In genomic region chr12:86932575-86932952, GRCm38 (mm10) we compare ENCODE assay signal across 11 mouse cellular contexts. TPM values are rescaled to one million over a fixed set of nuclear protein-coding genes. Genes with fewer than 3 reads are reported as not detected.
DNase-seq lines count a peak whose midpoint lies in the region; TF ChIP-seq lines count a peak whose summit lies in the region.
"Had no signal": no experiment of that assay in that cellular context is flagged by ENCODE, and none has a peak within 500 bp of the region (broad histone marks: within the 10 kb centered on the region; RNA-seq: fewer than 3 reads in every experiment).

No protein-coding gene starts in this region.

- no peak for TF ChIP-seq CTCF in spleen, adult 2 months (IDR thresholded peaks at IDR 0.05; ENCODE audit: extremely low read depth, insufficient read depth, insufficient read length, insufficient replicate concordance)

- no peaks in the 10 kb centered on the region for H3K4me1 ChIP-seq in spleen, adult 2 months (ENCODE audit: control insufficient read depth, insufficient read depth, insufficient read length)

- no peaks in the 10 kb centered on the region for H3K27me3 ChIP-seq in spleen, adult 2 months (ENCODE audit: control insufficient read depth, insufficient read depth, low read length)
- H3K27me3 ChIP-seq: hindbrain, embryonic 13.5 days had no signal

- 89% methylated on average over 6 of the region's 6 CpGs for WGBS in spleen, adult 2 months

- no peak overlapping the region for H3K4me3 ChIP-seq in spleen, adult 2 months (ENCODE audit: extremely low read depth, insufficient read depth, insufficient read length)
- H3K4me3 ChIP-seq: hindbrain, embryonic 13.5 days had no signal

- peak overlapping the region; percentile 23 for H3K27ac ChIP-seq in spleen, adult 2 months (ENCODE audit: insufficient read depth, low read length)
- H3K27ac ChIP-seq: hindbrain, embryonic 13.5 days had no signal

- no peaks in the 10 kb centered on the region for H3K36me3 ChIP-seq in spleen, adult 2 months (ENCODE audit: control insufficient read depth, insufficient read depth, low read length)
- H3K36me3 ChIP-seq: hindbrain, embryonic 13.5 days had no signal

- peak; percentile 59 for DNase-seq in adrenal gland, postnatal 14 days
- no peak for DNase-seq in adrenal gland, adult 2 months
- no peak for DNase-seq in spleen, adult 2 months (ENCODE audit: low read depth in 1 of 2, low spot score in 2 of 2)
- no peak for DNase-seq in spleen, postnatal 14 days (ENCODE audit: low spot score in 2 of 2)
- DNase-seq in kidney, postnatal 25 days, result peak; percentile 60 to 92
- no peak for DNase-seq in thymus, postnatal 10 days (ENCODE audit: low spot score in 2 of 2)
- DNase-seq in frontal cortex, postnatal 10 days (ENCODE audit: low spot score in 2 of 2), result no peak
- DNase-seq in layer of hippocampus, postnatal 36 days, result no peak
- DNase-seq: liver had no signal

- TF ChIP-seq POLR2A in spleen, adult 2 months (IDR thresholded peaks at IDR 0.05; ENCODE audit: low read depth, low read length), result no peak

RNA-seq across cellular contexts. Expression of gene Cipc, which starts 14.3 kb away (rescaled TPM):
- total RNA-seq in adrenal gland, postnatal 14 days (2021), result 26.2 and 29.1 TPM in 2 replicates
- 10 to 100 TPM; 17.9 to 29.3 TPM for total RNA-seq in adrenal gland, adult 2 months (2021)
- polyA plus RNA-seq in adrenal gland, adult 2 months (2012; rRNA removed), result 38.5 and 39.8 TPM in 2 replicates
- 24.2 and 31.1 TPM in 2 replicates for polyA plus RNA-seq in spleen, adult 2 months (2012; rRNA removed)
- 10 to 100 TPM; 66.6 to 72.9 TPM for total RNA-seq in layer of hippocampus, postnatal 36 days (2021)

RNA-seq across cellular contexts. Expression of gene Irf2bpl, which starts 48.0 kb away (rescaled TPM):
- total RNA-seq in adrenal gland, postnatal 14 days (2021), result 48.4 and 53.8 TPM in 2 replicates
- 10 to 100 TPM; 51.1 to 79.5 TPM for total RNA-seq in adrenal gland, adult 2 months (2021)
- polyA plus RNA-seq in adrenal gland, adult 2 months (2012; rRNA removed), result 121 and 122 TPM in 2 replicates
- 33.2 and 50.3 TPM in 2 replicates for polyA plus RNA-seq in spleen, adult 2 months (2012; rRNA removed)
- 10 to 100 TPM; 68.3 to 69.5 TPM for total RNA-seq in layer of hippocampus, postnatal 36 days (2021)

RNA-seq across cellular contexts. Expression of gene Zdhhc22, which starts 57.7 kb away (rescaled TPM):
- 0.59 and 1.1 TPM in 2 replicates for total RNA-seq in adrenal gland, postnatal 14 days (2021)
- 1 to 10 TPM; 1.2 to 1.4 TPM for total RNA-seq in adrenal gland, adult 2 months (2021)
- 3.1 and 5.2 TPM in 2 replicates for polyA plus RNA-seq in adrenal gland, adult 2 months (2012; rRNA removed)
- not detected in 2 replicates for polyA plus RNA-seq in spleen, adult 2 months (2012; rRNA removed)
- 10 to 100 TPM in 1 of 2 experiments, 1 to 10 TPM in 1; 6.8 to 10.6 TPM for total RNA-seq in layer of hippocampus, postnatal 36 days (2021)
- total RNA-seq: neutrophil, adult 5-6 weeks had no signal

Comparison
In these comparisons a context has a peak if more than half of its experiments do, and no peak if none do; other contexts are left out.
1. DNase-seq: peak in adrenal gland, postnatal 14 days (single experiment) and kidney, postnatal 25 days (2 of 2); none in adrenal gland, adult 2 months (single experiment), spleen, adult 2 months (0 of 2), spleen, postnatal 14 days (0 of 2), thymus, postnatal 10 days (0 of 2), frontal cortex, postnatal 10 days (0 of 2) and layer of hippocampus, postnatal 36 days (0 of 2).